Mouse (Mus musculus) intestine, embryonic 14.5 days (tissue): ENCODE measurements around the gene Comt. TPM values are rescaled to one million over a fixed set of nuclear protein-coding genes. Genes with fewer than 3 reads are reported as not detected.

Experiments used
- ATAC-seq: fragments of 200-750 bp; cut with Nextera tagmentation; replicated peaks from 2 replicates; pipeline ENCODE4 v1.8.0; 2017; ENCODE audit warnings: low read depth, moderate number of reproducible peaks, moderate TSS enrichment, moderate library complexity; ENCODE audit not compliant: low FRiP score, low TSS enrichment
- DNase-seq: peaks from one replicate; pipeline ENCODE4 v3.0.0-alpha.2; 2018; ENCODE audit warnings: low spot score
- H3K27ac ChIP-seq: fragments of 300-500 bp; sonication (generic); 2 replicates; pipeline ENCODE4 v1.5.1; 2014; ENCODE audit warnings: low read depth, mild to moderate bottlenecking, control low read depth
- H3K27me3 ChIP-seq: fragments of 300-500 bp; sonication (generic); replicated peaks from 2 replicates; pipeline ENCODE4 v1.6.1; 2014; ENCODE audit warnings: low read length, control low read depth; ENCODE audit not compliant: control insufficient read depth, insufficient read depth
- H3K36me3 ChIP-seq: fragments of 300-500 bp; sonication (generic); 2 replicates; pipeline ENCODE4 v1.6.1; 2014; ENCODE audit warnings: low read length, control low read depth; ENCODE audit not compliant: control insufficient read depth, insufficient read depth
- H3K4me1 ChIP-seq: fragments of 300-500 bp; sonication (generic); replicated peaks from 2 replicates; pipeline ENCODE4 v1.6.1; 2014; ENCODE audit warnings: low read length, control low read depth, mixed read lengths; ENCODE audit not compliant: control insufficient read depth, insufficient read depth
- H3K4me2 ChIP-seq: fragments of 300-500 bp; sonication (generic); 2 replicates; pipeline ENCODE4 v1.6.1; 2014; ENCODE audit warnings: low read length
- H3K4me3 ChIP-seq: fragments of 300-500 bp; sonication (generic); 2 replicates; pipeline ENCODE4 v1.5.1; 2014; ENCODE audit warnings: low read depth, low read length, control low read depth, mixed read lengths
- H3K9ac ChIP-seq: fragments of 300-500 bp; sonication (generic); 2 replicates; pipeline ENCODE4 v1.6.1; 2014; ENCODE audit warnings: mild to moderate bottlenecking, low read length
- H3K9me3 ChIP-seq: fragments of 300-500 bp; sonication (generic); 2 replicates; pipeline ENCODE4 v1.6.1; 2016; ENCODE audit warnings: low read length, control low read depth; ENCODE audit not compliant: control insufficient read depth
- WGBS: fragments of 180-500 bp; shearing (Covaris S2); extraction: QIAGEN DNeasy Blood & Tissue Kit; methylation state at CpG from one replicate; pipeline ENCODE4 v1.1.7; 2014; 5-methylcytosine and 5-hydroxymethylcytosine counted together
- polyA plus RNA-seq: library from polyadenylated mRNA; unstranded; fragments of >200 nt; fragmentation: Nextera tagmentation; extraction: Ambion mirVana; gene quantifications from 2 replicates; pipeline ENCODE4 v1.2.1, GENCODE M21; 2014

Comt gene
- polyA plus RNA-seq, 1 experiment from 2014 or later = 95.6 TPM

- peak overlapping the region; percentile 66 for H3K27ac ChIP-seq
- WGBS = under 1% methylated on average over 63 of the region's 63 CpGs
Observed at GRCm38 (mm10) chr16:18392469-18393426, 33.9 kb downstream of the Comt start.

GRCm38 (mm10) chr16:18391728-18392127, 34.9 kb downstream of the Comt start:
- Histone ChIP-seq H3K9ac (no peak overlapping the region), H3K9me3 (no peaks in the 10 kb centered on the region), H3K27me3 (no peaks in the 10 kb centered on the region), H3K4me2 (no peak overlapping the region), H3K27ac (no peak overlapping the region), H3K36me3 (no peaks in the 10 kb centered on the region), H3K4me3 (no peak overlapping the region), H3K4me1 (peaks cover 38% of the 10 kb centered on the region)
- DNase-seq (no peak), ATAC-seq (no peak)
- 92% methylated on average over 3 of the region's 3 CpGs for WGBS

More at GRCm38 (mm10) chr16:18392469-18393426, 33.9 kb downstream of the Comt start:
- no peaks in the 10 kb centered on the region for H3K9me3 ChIP-seq
- ATAC-seq (peak; percentile 78), DNase-seq (peak; percentile 86)
- peaks cover 9% of the 10 kb centered on the region for H3K36me3 ChIP-seq
- H3K4me2 ChIP-seq = peak overlapping the region; percentile 99
- H3K4me3 ChIP-seq = peak overlapping the region; percentile 77
- peak overlapping the region; percentile 74 for H3K9ac ChIP-seq
- H3K27me3 ChIP-seq = no peaks in the 10 kb centered on the region
- H3K4me1 ChIP-seq = peaks cover 36% of the 10 kb centered on the region

GRCm38 (mm10) chr16:18391127-18391526, 35.5 kb downstream of the Comt start:
- 96% methylated on average over 3 of the region's 3 CpGs for WGBS
- DNase-seq = no peak
- Histone ChIP-seq H3K27ac (no peak overlapping the region), H3K9me3 (no peaks in the 10 kb centered on the region), H3K4me3 (no peak overlapping the region), H3K4me1 (peaks cover 36% of the 10 kb centered on the region), H3K36me3 (no peaks in the 10 kb centered on the region), H3K27me3 (no peaks in the 10 kb centered on the region), H3K9ac (no peak overlapping the region), H3K4me2 (no peak overlapping the region)
- no peak for ATAC-seq

GRCm38 (mm10) chr16:18390399-18390798, 36.3 kb downstream of the Comt start:
- no peaks in the 10 kb centered on the region for H3K36me3 ChIP-seq
- no peak overlapping the region for H3K27ac ChIP-seq
- ATAC-seq (no peak), DNase-seq (no peak)
- no peak overlapping the region for H3K4me2 ChIP-seq
- peaks cover 29% of the 10 kb centered on the region for H3K4me1 ChIP-seq
- no peaks in the 10 kb centered on the region for H3K9me3 ChIP-seq
- no peak overlapping the region for H3K9ac ChIP-seq
- WGBS = 75% methylated on average over 6 of the region's 6 CpGs
- no peak overlapping the region for H3K4me3 ChIP-seq
- H3K27me3 ChIP-seq = no peaks in the 10 kb centered on the region

- Histone ChIP-seq H3K27me3 (no peaks in the 10 kb centered on the region), H3K9me3 (no peaks in the 10 kb centered on the region), H3K4me2 (no peak overlapping the region), H3K9ac (no peak overlapping the region), H3K27ac (peak overlapping the region; percentile 29), H3K4me3 (no peak overlapping the region), H3K36me3 (no peaks in the 10 kb centered on the region), H3K4me1 (peaks cover 23% of the 10 kb centered on the region)
- DNase-seq = no peak
- ATAC-seq = no peak
- WGBS = 76% methylated on average over 14 of the region's 14 CpGs
Observed at GRCm38 (mm10) chr16:18388583-18389435, 37.8 kb downstream of the Comt start.

GRCm38 (mm10) chr16:18387704-18388582, 38.7 kb downstream of the Comt start:
- no peaks in the 10 kb centered on the region for H3K36me3 ChIP-seq
- peak overlapping the region; percentile 29 for H3K27ac ChIP-seq
- WGBS = 49% methylated on average over 7 of the region's 7 CpGs
- H3K9me3 ChIP-seq = no peaks in the 10 kb centered on the region
- H3K4me3 ChIP-seq = no peak overlapping the region
- H3K4me2 ChIP-seq = no peak overlapping the region
- H3K27me3 ChIP-seq = no peaks in the 10 kb centered on the region
- H3K4me1 ChIP-seq = peaks cover 22% of the 10 kb centered on the region
- H3K9ac ChIP-seq = no peak overlapping the region
- no peak for ATAC-seq
- DNase-seq = no peak

- Histone ChIP-seq H3K9ac (no peak overlapping the region), H3K9me3 (no peaks in the 10 kb centered on the region), H3K27me3 (no peaks in the 10 kb centered on the region), H3K36me3 (no peaks in the 10 kb centered on the region), H3K4me3 (no peak overlapping the region), H3K4me1 (peaks cover 26% of the 10 kb centered on the region), H3K27ac (no peak overlapping the region), H3K4me2 (no peak overlapping the region)
- WGBS = 57% methylated on average over 3 of the region's 3 CpGs
- ATAC-seq (no peak), DNase-seq (no peak)
Observed at GRCm38 (mm10) chr16:18386972-18387371, 39.7 kb downstream of the Comt start.

- DNase-seq = no peak
- 83% methylated on average over 7 of the region's 7 CpGs for WGBS
Observed at GRCm38 (mm10) chr16:18386451-18386850, 40.2 kb downstream of the Comt start.

More at GRCm38 (mm10) chr16:18386451-18386850, 40.2 kb downstream of the Comt start:
- no peaks in the 10 kb centered on the region for H3K27me3 ChIP-seq
- no peaks in the 10 kb centered on the region for H3K36me3 ChIP-seq
- H3K9ac ChIP-seq = no peak overlapping the region
- peaks cover 31% of the 10 kb centered on the region for H3K4me1 ChIP-seq
- no peak overlapping the region for H3K27ac ChIP-seq
- ATAC-seq = no peak
- no peaks in the 10 kb centered on the region for H3K9me3 ChIP-seq
- H3K4me3 ChIP-seq = no peak overlapping the region
- H3K4me2 ChIP-seq = no peak overlapping the region
